Mouse (Mus musculus) lung, postnatal 0 days (tissue): ENCODE results near the gene Serpina3n. TPM values are rescaled to one million over a fixed set of nuclear protein-coding genes. Genes with fewer than 3 reads are reported as not detected.
A peak's percentile ranks its signal among the peaks of the same experiment; 100 is the strongest.
"Not testable (repeated sequence)": the region's sequence is repeated elsewhere in the genome, so short reads cannot be mapped to it uniquely, and the experiment has no call there.

Experiments
- ATAC-seq: fragments of 200-750 bp; cut with Nextera tagmentation; 2 replicates; pipeline ENCODE4 v1.8.0; 2017; ENCODE audit warnings: moderate library complexity
- DNase-seq: peaks from one replicate; pipeline ENCODE4 v3.0.0-alpha.2; 2016; ENCODE audit warnings: low spot score
- H3K27ac ChIP-seq: fragments of 300-500 bp; sonication (generic); 2 replicates; pipeline ENCODE4 v1.5.1; 2014; ENCODE audit warnings: antibody characterized with exemption, mild to moderate bottlenecking, low read length, mixed read lengths
- H3K27me3 ChIP-seq: fragments of 300-500 bp; sonication (generic); replicated peaks from 2 replicates; pipeline ENCODE4 v1.6.1; 2014; ENCODE audit warnings: low read length, mixed read lengths; ENCODE audit not compliant: insufficient read depth
- H3K36me3 ChIP-seq: fragments of 300-500 bp; sonication (generic); 2 replicates; pipeline ENCODE4 v1.6.1; 2014; ENCODE audit warnings: low read length, mixed read lengths; ENCODE audit not compliant: insufficient read depth
- H3K4me1 ChIP-seq: fragments of 300-500 bp; sonication (generic); 2 replicates; pipeline ENCODE4 v1.6.1; 2014; ENCODE audit warnings: antibody characterized with exemption, low read depth, low read length, mixed read lengths; ENCODE audit not compliant: insufficient read depth
- H3K4me2 ChIP-seq: fragments of 300-500 bp; sonication (generic); replicated peaks from 2 replicates; pipeline ENCODE4 v1.6.1; 2014; ENCODE audit warnings: low read depth, mild to moderate bottlenecking, low read length, moderate library complexity, mixed read lengths
- H3K4me3 ChIP-seq: fragments of 300-500 bp; sonication (generic); 2 replicates; pipeline ENCODE4 v1.5.1; 2014; ENCODE audit warnings: low read depth, low read length
- H3K9ac ChIP-seq: fragments of 300-500 bp; sonication (generic); replicated peaks from 2 replicates; pipeline ENCODE4 v1.6.1; 2014; ENCODE audit warnings: low read depth, mild to moderate bottlenecking
- H3K9me3 ChIP-seq: fragments of 300-500 bp; sonication (generic); 2 replicates; pipeline ENCODE4 v1.6.1; 2016; ENCODE audit warnings: low read length, mixed read lengths
- CTCF ChIP-seq: IDR thresholded peaks from 2 replicates; pipeline ENCODE4 v1.5.1; 2016; ENCODE audit warnings: antibody characterized with exemption, mild to moderate bottlenecking
- EP300 ChIP-seq: IDR thresholded peaks from 2 replicates; pipeline ENCODE4 v1.6.1; 2016; ENCODE audit warnings: antibody characterized with exemption, mild to moderate bottlenecking, control low read depth
- WGBS: fragments of 180-500 bp; shearing (Covaris S2); extraction: QIAGEN DNeasy Blood & Tissue Kit; methylation state at CpG from one replicate; pipeline ENCODE4 v1.1.7; 2014; 5-methylcytosine and 5-hydroxymethylcytosine counted together
- polyA plus RNA-seq: library from polyadenylated mRNA; unstranded; fragments of >200 nt; fragmentation: Nextera tagmentation; extraction: Ambion mirVana; gene quantifications from 2 replicates; pipeline ENCODE4 v1.2.1, GENCODE M21; 2015

Serpina3n gene
- polyA plus RNA-seq, 1 experiment from 2014 or later: 12.1 TPM

GRCm38 (mm10) chr12:104388477-104388876 is 18.1 kb upstream of the Serpina3n start:
- Histone ChIP-seq H3K4me2 (no peak overlapping the region), H3K27ac (no peak overlapping the region), H3K27me3 (no peaks in the 10 kb centered on the region), H3K36me3 (no peaks in the 10 kb centered on the region), H3K4me1 (no peaks in the 10 kb centered on the region), H3K4me3 (no peak overlapping the region), H3K9me3 (no peaks in the 10 kb centered on the region), H3K9ac (no peak overlapping the region)
- DNase-seq: no peak
- no peak for ATAC-seq
- TF ChIP-seq EP300 (no peak), CTCF (no peak)

DNA sequence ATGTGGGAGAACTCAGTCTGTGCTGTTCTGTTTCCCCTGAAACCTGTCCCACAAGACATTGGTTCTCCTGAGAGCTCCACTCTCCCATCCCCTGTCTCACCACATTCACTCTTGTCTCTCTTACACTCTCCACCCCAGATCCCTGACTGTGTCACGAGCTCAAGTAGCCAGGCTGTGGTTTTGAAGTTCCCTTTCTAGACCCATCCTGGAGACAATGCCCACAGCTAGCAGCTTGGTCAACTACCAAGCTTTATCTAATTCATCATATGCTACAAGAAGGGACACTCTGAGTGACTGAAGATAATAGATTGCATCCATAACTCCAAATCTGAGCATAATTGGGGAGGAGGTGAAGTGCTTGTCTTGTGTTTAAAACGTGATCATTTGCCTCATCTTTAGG is 15.5 kb upstream of the Serpina3n start:
- WGBS: 38% methylated on average over 2 of the region's 2 CpGs
- ATAC-seq, H3K4me3 ChIP-seq, H3K4me2 ChIP-seq, DNase-seq, H3K27me3 ChIP-seq, H3K36me3 ChIP-seq, H3K9ac ChIP-seq, H3K27ac ChIP-seq, H3K9me3 ChIP-seq, H3K4me1 ChIP-seq: not testable (repeated sequence)

DNA sequence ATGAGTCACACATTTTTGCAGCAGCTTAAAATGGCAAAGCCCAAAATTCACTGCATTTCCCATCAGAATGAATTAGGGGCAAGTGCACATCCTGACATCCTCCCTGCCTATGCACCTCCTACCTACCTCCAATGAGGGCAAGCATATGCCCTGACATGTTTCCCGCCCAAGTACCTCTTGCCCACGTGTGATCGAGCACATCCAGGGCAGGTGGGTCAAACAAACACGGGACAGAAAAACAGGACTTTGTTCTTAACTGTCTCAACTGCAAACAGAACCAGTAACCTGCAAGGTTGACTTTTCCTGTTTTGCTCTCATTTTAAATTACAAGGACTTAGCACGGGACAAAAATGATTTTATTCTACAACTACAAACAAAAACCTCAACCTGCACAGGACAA is 2.6 kb upstream of the Serpina3n start:
- ATAC-seq (no peak), DNase-seq (no peak)
- H3K27ac ChIP-seq: no peak overlapping the region
- TF ChIP-seq EP300 (no peak), CTCF (no peak)
- no peak overlapping the region for H3K4me2 ChIP-seq
- no peaks in the 10 kb centered on the region for H3K9me3 ChIP-seq
- H3K36me3 ChIP-seq: no peaks in the 10 kb centered on the region
- H3K9ac ChIP-seq: no peak overlapping the region
- H3K27me3 ChIP-seq: no peaks in the 10 kb centered on the region
- no peak overlapping the region for H3K4me3 ChIP-seq
- no peaks in the 10 kb centered on the region for H3K4me1 ChIP-seq
- WGBS: 53% methylated on average over 5 of the region's 5 CpGs

DNA sequence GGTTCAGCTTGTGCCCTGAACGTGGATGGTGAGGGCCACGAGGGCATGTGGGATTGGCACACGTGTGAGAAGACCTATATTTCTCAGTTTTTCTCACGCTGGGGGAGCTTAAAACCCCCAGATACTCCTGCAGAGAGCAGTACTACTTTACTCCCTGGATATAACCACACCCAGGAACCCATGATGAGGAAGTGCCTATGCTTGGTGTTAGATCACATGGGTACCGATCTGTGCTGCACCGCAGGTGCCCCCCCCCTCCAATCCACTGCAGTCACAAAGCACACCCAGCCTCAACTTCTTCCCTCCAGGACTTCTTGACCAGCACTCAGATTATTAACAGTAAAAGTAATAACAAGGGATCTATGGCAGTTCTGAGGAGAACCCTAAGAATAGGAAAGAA is 6.0 kb downstream of the Serpina3n start:
- WGBS: 77% methylated on average over 6 of the region's 6 CpGs
- H3K27me3 ChIP-seq: no peaks in the 10 kb centered on the region
- H3K36me3 ChIP-seq: no peaks in the 10 kb centered on the region
- H3K4me3 ChIP-seq: no peak overlapping the region
- no peaks in the 10 kb centered on the region for H3K4me1 ChIP-seq
- ATAC-seq (no peak), DNase-seq (no peak)
- TF ChIP-seq EP300: no peak
- TF ChIP-seq CTCF: no peak
- no peak overlapping the region for H3K9ac ChIP-seq
- H3K27ac ChIP-seq: no peak overlapping the region
- H3K4me2 ChIP-seq: no peak overlapping the region
- no peaks in the 10 kb centered on the region for H3K9me3 ChIP-seq

- no peak for ATAC-seq
Measured at GRCm38 (mm10) chr12:104414576-104414975, 8.0 kb downstream of the Serpina3n start.

DNA sequence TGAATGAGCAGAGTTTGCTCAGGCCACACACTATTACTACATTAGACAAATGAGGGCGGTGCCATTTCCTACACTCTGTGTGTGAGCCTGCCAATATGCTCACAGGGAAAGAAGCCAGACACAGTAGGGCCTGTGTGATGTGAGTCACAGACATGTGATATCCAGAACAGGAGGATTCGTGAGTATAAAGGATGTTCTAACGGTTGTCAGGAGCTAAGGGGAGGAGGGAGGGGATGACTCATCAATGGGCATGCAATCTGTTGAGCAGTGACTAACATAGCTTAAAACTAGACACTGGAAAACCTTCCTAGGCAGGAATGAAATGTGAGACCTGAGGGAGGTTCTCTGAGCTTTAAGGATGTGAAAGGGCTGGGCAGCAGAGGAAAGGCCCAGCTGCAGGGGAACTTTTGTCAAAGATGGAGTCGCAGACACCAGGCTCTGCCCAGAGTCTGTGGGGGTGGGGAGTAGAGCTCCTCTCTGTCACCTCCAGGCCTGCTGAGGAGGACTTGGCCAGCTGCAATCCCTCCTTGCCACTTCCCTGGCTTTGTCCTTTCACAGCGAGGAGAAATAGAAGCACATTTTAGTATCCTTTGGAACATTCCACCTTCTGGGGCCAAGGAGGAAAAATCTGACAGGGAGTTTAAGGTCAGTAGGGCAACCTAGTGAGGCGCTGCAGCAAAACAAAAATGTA is 9.2 kb downstream of the Serpina3n start:
- peak; percentile 92 for DNase-seq
- ATAC-seq: peak; percentile 91
- no peak overlapping the region for H3K27ac ChIP-seq

More at GRCm38 (mm10) chr12:104414576-104414975, 8.0 kb downstream of the Serpina3n start:
- Histone ChIP-seq H3K27me3 (no peaks in the 10 kb centered on the region), H3K9ac (no peak overlapping the region), H3K4me2 (no peak overlapping the region), H3K27ac (no peak overlapping the region), H3K36me3 (no peaks in the 10 kb centered on the region), H3K9me3 (no peaks in the 10 kb centered on the region), H3K4me3 (no peak overlapping the region), H3K4me1 (no peaks in the 10 kb centered on the region)
- no peak for DNase-seq
- 51% methylated on average over 2 of the region's 2 CpGs for WGBS
- TF ChIP-seq CTCF (no peak), EP300 (no peak)

More for the DNA sequence above, 9.2 kb downstream of the Serpina3n start:
- Histone ChIP-seq H3K36me3 (no peaks in the 10 kb centered on the region), H3K4me3 (no peak overlapping the region), H3K4me1 (no peaks in the 10 kb centered on the region), H3K9me3 (no peaks in the 10 kb centered on the region), H3K27me3 (no peaks in the 10 kb centered on the region), H3K4me2 (no peak overlapping the region), H3K9ac (no peak overlapping the region)
- TF ChIP-seq CTCF (no peak), EP300 (no peak)
- 26% methylated on average over 6 of the region's 6 CpGs for WGBS
